ENCODE assay signal across 8 mouse cellular contexts in the genomic region with DNA sequence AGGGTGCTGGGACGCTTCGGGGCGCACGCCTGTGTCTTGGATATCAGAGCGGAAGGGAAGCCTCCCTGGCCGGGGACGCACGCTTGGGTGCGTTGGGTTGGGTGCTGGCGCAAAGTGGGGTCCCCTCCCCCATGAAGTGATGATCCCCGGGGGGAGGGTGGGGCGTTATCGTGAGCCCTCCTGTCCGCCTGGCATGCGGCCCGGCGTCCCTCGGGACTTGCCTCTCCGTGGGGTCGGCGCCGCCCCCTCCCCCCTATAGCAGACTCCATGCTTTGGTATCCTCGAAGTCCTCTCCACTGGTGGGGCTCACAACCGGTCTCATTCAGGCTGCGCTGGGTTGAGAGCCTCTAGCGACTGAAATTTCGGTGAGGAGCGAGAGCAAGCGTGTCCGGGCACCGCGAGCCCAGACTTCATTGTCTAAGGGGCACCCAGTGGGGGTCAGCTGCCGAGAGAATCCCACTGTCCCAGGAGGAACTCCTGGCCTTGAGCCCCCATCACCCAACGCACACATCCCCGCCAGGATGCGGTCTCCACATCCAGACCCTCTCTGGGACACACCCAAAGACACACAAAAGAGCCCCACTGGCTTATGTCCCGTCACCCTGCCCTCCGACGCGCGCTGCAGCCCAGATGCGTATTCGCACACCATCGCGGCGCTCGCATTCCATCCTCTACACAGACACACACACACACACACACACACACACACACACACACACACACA. TPM values are rescaled to one million over a fixed set of nuclear protein-coding genes. Genes with fewer than 3 reads are reported as not detected.
DNase-seq lines count a peak whose midpoint lies in the region; ATAC-seq and TF ChIP-seq lines count a peak whose summit lies in the region.

No protein-coding gene starts in this region.

- H3K27ac ChIP-seq in kidney, embryonic 16.5 days (ENCODE audit: low read length), result no peak overlapping the region
- H3K27ac ChIP-seq in embryonic facial prominence, embryonic 13.5 days, result peak overlapping the region; percentile 89
- H3K27ac ChIP-seq in intestine, postnatal 0 days (ENCODE audit: low read depth, low read length), result no peak overlapping the region
- H3K27ac ChIP-seq in neural tube, embryonic 13.5 days (replicated peaks), result no peak overlapping the region
- H3K27ac ChIP-seq in thymus, adult 2 months (ENCODE audit: control insufficient read depth, insufficient read depth, low read length), result no peak overlapping the region

- TF ChIP-seq POLR2A in thymus, adult 2 months (IDR thresholded peaks at IDR 0.05; ENCODE audit: control insufficient read depth, extremely low read depth, insufficient read depth, low read length, poor library complexity), result no peak

- H3K4me3 ChIP-seq in kidney, embryonic 16.5 days (ENCODE audit: low read length), result peak overlapping the region; percentile 45
- H3K4me3 ChIP-seq in embryonic facial prominence, embryonic 13.5 days, result peak overlapping the region; percentile 66
- H3K4me3 ChIP-seq in intestine, postnatal 0 days (ENCODE audit: low read depth, low read length), result peak overlapping the region; percentile 42
- peak overlapping the region; percentile 34 for H3K4me3 ChIP-seq in neural tube, embryonic 13.5 days
- H3K4me3 ChIP-seq in thymus, adult 2 months (ENCODE audit: control insufficient read depth, insufficient read depth, low read length), result no peak overlapping the region

- no peak for DNase-seq in kidney, adult 11 months
- DNase-seq in adrenal gland, postnatal 36 days, result no peak
- DNase-seq in gastrocnemius, postnatal 25 days, result no peak
- no peak for DNase-seq in thymus, adult 2 months

- ATAC-seq in kidney, embryonic 16.5 days (ENCODE audit: low FRiP score, low TSS enrichment), result no peak
- ATAC-seq in embryonic facial prominence, embryonic 13.5 days (ENCODE audit: insufficient number of reproducible peaks, insufficient read depth, low FRiP score, low TSS enrichment, low read depth), result no peak
- ATAC-seq in intestine, postnatal 0 days, result no peak
- no peak for ATAC-seq in neural tube, embryonic 13.5 days (ENCODE audit: low read depth)

- TF ChIP-seq CTCF in intestine, postnatal 0 days (IDR thresholded peaks at IDR 0.05; ENCODE audit: low read depth), result no peak
- TF ChIP-seq CTCF in thymus, adult 2 months (IDR thresholded peaks at IDR 0.05; ENCODE audit: borderline replicate concordance, control insufficient read depth, extremely low read depth, insufficient read depth, low read length, poor library complexity), result no peak

- peak overlapping the region; percentile 50; the same call in 1 of the 2 replicates for H3K9ac ChIP-seq in kidney, embryonic 16.5 days (replicated peaks; ENCODE audit: low read length)
- peak overlapping the region; percentile 87 for H3K9ac ChIP-seq in embryonic facial prominence, embryonic 13.5 days
- no peak overlapping the region for H3K9ac ChIP-seq in intestine, postnatal 0 days (ENCODE audit: low read depth, low read length)
- H3K9ac ChIP-seq in neural tube, embryonic 13.5 days, result 0 out of 2 replicates have a peak overlapping the region, but pooled peaks have one; percentile 64

- H3K4me2 ChIP-seq in kidney, embryonic 16.5 days (replicated peaks; ENCODE audit: low read depth, low read length), result peak overlapping the region; percentile 74
- H3K4me2 ChIP-seq in embryonic facial prominence, embryonic 13.5 days, result peak overlapping the region; percentile 82
- peak overlapping the region; percentile 71; the same call in 1 of the 2 replicates for H3K4me2 ChIP-seq in intestine, postnatal 0 days (replicated peaks; ENCODE audit: low read depth)
- H3K4me2 ChIP-seq in neural tube, embryonic 13.5 days, result peak overlapping the region; percentile 59

- no peaks in the 10 kb centered on the region for H3K36me3 ChIP-seq in kidney, embryonic 16.5 days (ENCODE audit: insufficient read depth, low read length)
- peaks cover 6% of the 10 kb centered on the region; the same call in 1 of the 2 replicates for H3K36me3 ChIP-seq in embryonic facial prominence, embryonic 13.5 days
- no peaks in the 10 kb centered on the region for H3K36me3 ChIP-seq in intestine, postnatal 0 days (ENCODE audit: control insufficient read depth, insufficient read depth)
- no peaks in the 10 kb centered on the region for H3K36me3 ChIP-seq in neural tube, embryonic 13.5 days
- no peaks in the 10 kb centered on the region for H3K36me3 ChIP-seq in thymus, adult 2 months (ENCODE audit: control insufficient read depth, insufficient read depth, low read length)

- H3K4me1 ChIP-seq in kidney, embryonic 16.5 days (ENCODE audit: insufficient read depth, low read length), result peaks cover 57% of the 10 kb centered on the region
- peaks cover 71% of the 10 kb centered on the region for H3K4me1 ChIP-seq in embryonic facial prominence, embryonic 13.5 days
- H3K4me1 ChIP-seq in intestine, postnatal 0 days (replicated peaks; ENCODE audit: control insufficient read depth, insufficient read depth, low read length), result peaks cover 6% of the 10 kb centered on the region; the same call in 1 of the 2 replicates
- peaks cover 61% of the 10 kb centered on the region for H3K4me1 ChIP-seq in neural tube, embryonic 13.5 days (replicated peaks)
- H3K4me1 ChIP-seq in thymus, adult 2 months (replicated peaks; ENCODE audit: control insufficient read depth, insufficient read depth, low read length), result peaks cover 19% of the 10 kb centered on the region

- WGBS in kidney, embryonic 16.5 days, result 1% methylated on average over 46 of the region's 47 CpGs
- under 1% methylated on average over 46 of the region's 47 CpGs for WGBS in embryonic facial prominence, embryonic 13.5 days
- under 1% methylated on average over 46 of the region's 47 CpGs for WGBS in intestine, postnatal 0 days
- 2% methylated on average over 47 of the region's 47 CpGs for WGBS in neural tube, embryonic 13.5 days
- WGBS in thymus, adult 2 months, result 6% methylated on average over 47 of the region's 47 CpGs

- no peaks in the 10 kb centered on the region for H3K9me3 ChIP-seq in kidney, embryonic 16.5 days (ENCODE audit: low read length)
- no peaks in the 10 kb centered on the region for H3K9me3 ChIP-seq in embryonic facial prominence, embryonic 13.5 days
- no peaks in the 10 kb centered on the region for H3K9me3 ChIP-seq in intestine, postnatal 0 days (ENCODE audit: control insufficient read depth)
- no peaks in the 10 kb centered on the region for H3K9me3 ChIP-seq in neural tube, embryonic 13.5 days

- peaks cover 100% of the 10 kb centered on the region for H3K27me3 ChIP-seq in kidney, embryonic 16.5 days (ENCODE audit: insufficient read depth, low read length)
- H3K27me3 ChIP-seq in embryonic facial prominence, embryonic 13.5 days, result peaks cover 92% of the 10 kb centered on the region
- H3K27me3 ChIP-seq in intestine, postnatal 0 days (replicated peaks; ENCODE audit: control insufficient read depth, insufficient read depth, low read length), result peaks cover 95% of the 10 kb centered on the region
- H3K27me3 ChIP-seq in neural tube, embryonic 13.5 days, result peaks cover 100% of the 10 kb centered on the region
- H3K27me3 ChIP-seq in thymus, adult 2 months (ENCODE audit: control insufficient read depth, insufficient read depth, low read length), result peaks cover 49% of the 10 kb centered on the region

RNA-seq across cellular contexts. Expression of a gene that starts 0.9 kb away (rescaled TPM):
- polyA plus RNA-seq in kidney, embryonic 16.5 days (2015; fragmentation: Nextera tagmentation; extraction: Ambion mirVana), result 29.3 and 30.7 TPM in 2 replicates
- 152 and 159 TPM in 2 replicates for polyA plus RNA-seq in embryonic facial prominence, embryonic 13.5 days (2015; fragmentation: Nextera tagmentation; extraction: Ambion mirVana)
- 0.61 and 0.81 TPM in 2 replicates for polyA plus RNA-seq in intestine, postnatal 0 days (2015; fragmentation: Nextera tagmentation; extraction: Ambion mirVana)
- polyA plus RNA-seq in neural tube, embryonic 13.5 days (2015; fragmentation: Nextera tagmentation; extraction: Ambion mirVana), result 3.6 and 4.6 TPM in 2 replicates
- under 1 TPM; 0.23 to 0.95 TPM for total RNA-seq in adrenal gland, postnatal 36 days (2021)
- 1 to 10 TPM; 1.7 to 3.8 TPM for total RNA-seq in gastrocnemius, postnatal 25 days (2021)
- 0.59 and 0.70 TPM in 2 replicates for polyA plus RNA-seq in thymus, adult 2 months (2012; rRNA removed)

RNA-seq across cellular contexts. Expression of a gene that starts 6.7 kb away (rescaled TPM):
- 6.5 and 7.0 TPM in 2 replicates for polyA plus RNA-seq in kidney, embryonic 16.5 days (2015; fragmentation: Nextera tagmentation; extraction: Ambion mirVana)
- polyA plus RNA-seq in embryonic facial prominence, embryonic 13.5 days (2015; fragmentation: Nextera tagmentation; extraction: Ambion mirVana), result 32.3 and 34.8 TPM in 2 replicates
- 2.3 and 2.4 TPM in 2 replicates for polyA plus RNA-seq in intestine, postnatal 0 days (2015; fragmentation: Nextera tagmentation; extraction: Ambion mirVana)
- 78.4 and 89.7 TPM in 2 replicates for polyA plus RNA-seq in neural tube, embryonic 13.5 days (2015; fragmentation: Nextera tagmentation; extraction: Ambion mirVana)
- total RNA-seq in adrenal gland, postnatal 36 days (2021), result 10 to 100 TPM in 1 of 2 experiments, 1 to 10 TPM in 1; 9.5 to 11.3 TPM
- not detected for total RNA-seq in gastrocnemius, postnatal 25 days (2021)
- polyA plus RNA-seq in thymus, adult 2 months (2012; rRNA removed), result 0.39 and 0.73 TPM in 2 replicates

RNA-seq across cellular contexts. Expression of a gene that starts 12.7 kb away (rescaled TPM):
- polyA plus RNA-seq in kidney, embryonic 16.5 days (2015; fragmentation: Nextera tagmentation; extraction: Ambion mirVana), result 133 and 135 TPM in 2 replicates
- 169 and 178 TPM in 2 replicates for polyA plus RNA-seq in embryonic facial prominence, embryonic 13.5 days (2015; fragmentation: Nextera tagmentation; extraction: Ambion mirVana)
- polyA plus RNA-seq in intestine, postnatal 0 days (2015; fragmentation: Nextera tagmentation; extraction: Ambion mirVana), result 145 and 148 TPM in 2 replicates
- polyA plus RNA-seq in neural tube, embryonic 13.5 days (2015; fragmentation: Nextera tagmentation; extraction: Ambion mirVana), result 143 and 153 TPM in 2 replicates
- total RNA-seq in adrenal gland, postnatal 36 days (2021), result 100 to 1,000 TPM; 144 to 154 TPM
- total RNA-seq in gastrocnemius, postnatal 25 days (2021), result 100 to 1,000 TPM; 112 to 120 TPM
- 196 and 227 TPM in 2 replicates for polyA plus RNA-seq in thymus, adult 2 months (2012; rRNA removed)

RNA-seq across cellular contexts. Expression of a gene that starts 16.7 kb away (rescaled TPM):
- 869 and 882 TPM in 2 replicates for polyA plus RNA-seq in kidney, embryonic 16.5 days (2015; fragmentation: Nextera tagmentation; extraction: Ambion mirVana)
- 987 and 1,032 TPM in 2 replicates for polyA plus RNA-seq in embryonic facial prominence, embryonic 13.5 days (2015; fragmentation: Nextera tagmentation; extraction: Ambion mirVana)
- polyA plus RNA-seq in intestine, postnatal 0 days (2015; fragmentation: Nextera tagmentation; extraction: Ambion mirVana), result 805 and 863 TPM in 2 replicates
- polyA plus RNA-seq in neural tube, embryonic 13.5 days (2015; fragmentation: Nextera tagmentation; extraction: Ambion mirVana), result 787 and 800 TPM in 2 replicates
- 1,000 to 10,000 TPM; 1,515 to 1,560 TPM for total RNA-seq in adrenal gland, postnatal 36 days (2021)
- total RNA-seq in gastrocnemius, postnatal 25 days (2021), result 100 to 1,000 TPM; 785 to 797 TPM
- polyA plus RNA-seq in thymus, adult 2 months (2012; rRNA removed), result 731 and 765 TPM in 2 replicates

RNA-seq across cellular contexts. Expression of a gene that starts 17.1 kb away (rescaled TPM):
- 25.0 and 26.8 TPM in 2 replicates for polyA plus RNA-seq in kidney, embryonic 16.5 days (2015; fragmentation: Nextera tagmentation; extraction: Ambion mirVana)
- polyA plus RNA-seq in embryonic facial prominence, embryonic 13.5 days (2015; fragmentation: Nextera tagmentation; extraction: Ambion mirVana), result 28.2 and 30.8 TPM in 2 replicates
- 9.3 and 10.5 TPM in 2 replicates for polyA plus RNA-seq in intestine, postnatal 0 days (2015; fragmentation: Nextera tagmentation; extraction: Ambion mirVana)
- 25.6 and 27.6 TPM in 2 replicates for polyA plus RNA-seq in neural tube, embryonic 13.5 days (2015; fragmentation: Nextera tagmentation; extraction: Ambion mirVana)
- total RNA-seq in adrenal gland, postnatal 36 days (2021), result 10 to 100 TPM; 23.6 to 24.4 TPM
- total RNA-seq in gastrocnemius, postnatal 25 days (2021), result 1 to 10 TPM; 4.9 to 6.1 TPM
- polyA plus RNA-seq in thymus, adult 2 months (2012; rRNA removed), result 43.1 and 44.6 TPM in 2 replicates
